Mouse (Mus musculus): ENCODE data around the gene 2810459M11Rik. TPM values are rescaled to one million over a fixed set of nuclear protein-coding genes. Genes with fewer than 3 reads are reported as not detected.

2810459M11Rik gene
- polyA plus RNA-seq, 1 experiment from 2014 or later = 0.74 TPM

GRCm38 (mm10) chr1:86016516-86016915 lies 29.1 kb upstream of the 2810459M11Rik start, which contains the start of gene Spata3:
Gene Spata3 (plus strand): TSS chr1:86016816.
- no peak within 1 kb of the TSS for H3K9ac ChIP-seq (ENCODE audit: low read depth, low read length)
- H3K27me3 ChIP-seq (ENCODE audit: control insufficient read depth, insufficient read depth, low read length) = peaks cover 30% of the 10 kb centered on the region
- H3K36me3 ChIP-seq (ENCODE audit: control insufficient read depth, insufficient read depth, low read length) = no peaks in the 10 kb centered on the region
- whole genome bisulfite sequencing (ENCODE audit: insufficient replicate concordance) = 82% methylated on average over 8 of the region's 8 CpGs
- no peak within 1 kb of the TSS for H3K4me3 ChIP-seq (ENCODE audit: low read depth, low read length)
- no peak within 1 kb of the TSS for H3K27ac ChIP-seq (ENCODE audit: low read depth, low read length)
- H3K9me3 ChIP-seq (replicated peaks; ENCODE audit: control insufficient read depth, low read length) = 0 out of 2 replicates have a peak, but pooled peaks cover 1% of the 10 kb centered on the region
- ATAC-seq (replicated peaks; ENCODE audit: insufficient number of reproducible peaks, low FRiP score, low TSS enrichment) = no peak
- 0 out of 2 replicates have a peak, but pooled peaks cover 4% of the 10 kb centered on the region for H3K4me1 ChIP-seq (ENCODE audit: control insufficient read depth, insufficient read depth, low read length)
- no peak within 1 kb of the TSS for H3K4me2 ChIP-seq

- 4% methylated on average over 60 of the region's 60 CpGs for WGBS (ENCODE audit: insufficient replicate concordance)
- H3K9me3 ChIP-seq (replicated peaks; ENCODE audit: control insufficient read depth, low read length) = no peaks in the 10 kb centered on the region
Observed at GRCm38 (mm10) chr1:86018235-86019055, 27.2 kb upstream of the 2810459M11Rik start.

GRCm38 (mm10) chr1:86021365-86021989 lies 24.2 kb upstream of the 2810459M11Rik start:
- peaks cover 38% of the 10 kb centered on the region for H3K27me3 ChIP-seq (ENCODE audit: control insufficient read depth, insufficient read depth, low read length)
- no peak for ATAC-seq (replicated peaks; ENCODE audit: insufficient number of reproducible peaks, low FRiP score, low TSS enrichment)

More at GRCm38 (mm10) chr1:86018235-86019055, 27.2 kb upstream of the 2810459M11Rik start:
- Histone ChIP-seq H3K36me3 (ENCODE audit: control insufficient read depth, insufficient read depth, low read length) (no peaks in the 10 kb centered on the region), H3K4me1 (ENCODE audit: control insufficient read depth, insufficient read depth, low read length) (0 out of 2 replicates have a peak, but pooled peaks cover 4% of the 10 kb centered on the region), H3K4me2 (peak overlapping the region; percentile 84), H3K4me3 (ENCODE audit: low read depth, low read length) (peak overlapping the region; percentile 48), H3K27me3 (ENCODE audit: control insufficient read depth, insufficient read depth, low read length) (peaks cover 38% of the 10 kb centered on the region), H3K27ac (ENCODE audit: low read depth, low read length) (no peak overlapping the region), H3K9ac (ENCODE audit: low read depth, low read length) (peak overlapping the region; percentile 50; the same call in 1 of the 2 replicates)
- ATAC-seq (replicated peaks; ENCODE audit: insufficient number of reproducible peaks, low FRiP score, low TSS enrichment) = peak; percentile 59

GRCm38 (mm10) chr1:86032273-86032987 lies 13.2 kb upstream of the 2810459M11Rik start:
- Histone ChIP-seq H3K9ac (ENCODE audit: low read depth, low read length) (no peak overlapping the region), H3K27me3 (ENCODE audit: control insufficient read depth, insufficient read depth, low read length) (no peaks in the 10 kb centered on the region), H3K4me3 (ENCODE audit: low read depth, low read length) (no peak overlapping the region), H3K36me3 (ENCODE audit: control insufficient read depth, insufficient read depth, low read length) (no peaks in the 10 kb centered on the region), H3K4me1 (ENCODE audit: control insufficient read depth, insufficient read depth, low read length) (no peaks in the 10 kb centered on the region), H3K4me2 (no peak overlapping the region), H3K9me3 (replicated peaks; ENCODE audit: control insufficient read depth, low read length) (no peaks in the 10 kb centered on the region), H3K27ac (ENCODE audit: low read depth, low read length) (no peak overlapping the region)
- ATAC-seq (replicated peaks; ENCODE audit: insufficient number of reproducible peaks, low FRiP score, low TSS enrichment) = no peak
- WGBS (ENCODE audit: insufficient replicate concordance) = 24% methylated on average over 11 of the region's 11 CpGs

More at GRCm38 (mm10) chr1:86021365-86021989, 24.2 kb upstream of the 2810459M11Rik start:
- no peak overlapping the region for H3K9ac ChIP-seq (ENCODE audit: low read depth, low read length)
- no peak overlapping the region for H3K27ac ChIP-seq (ENCODE audit: low read depth, low read length)
- no peaks in the 10 kb centered on the region for H3K9me3 ChIP-seq (replicated peaks; ENCODE audit: control insufficient read depth, low read length)
- no peak overlapping the region for H3K4me2 ChIP-seq
- whole genome bisulfite sequencing (ENCODE audit: insufficient replicate concordance) = 66% methylated on average over 11 of the region's 11 CpGs
- no peak overlapping the region for H3K4me3 ChIP-seq (ENCODE audit: low read depth, low read length)
- 0 out of 2 replicates have a peak, but pooled peaks cover 4% of the 10 kb centered on the region for H3K4me1 ChIP-seq (ENCODE audit: control insufficient read depth, insufficient read depth, low read length)
- H3K36me3 ChIP-seq (ENCODE audit: control insufficient read depth, insufficient read depth, low read length) = no peaks in the 10 kb centered on the region

GRCm38 (mm10) chr1:86038191-86038951 lies 7.3 kb upstream of the 2810459M11Rik start:
- 55% methylated on average over 3 of the region's 3 CpGs for WGBS (ENCODE audit: insufficient replicate concordance)

GRCm38 (mm10) chr1:86040131-86040530 lies 5.5 kb upstream of the 2810459M11Rik start:
- Histone ChIP-seq H3K36me3 (ENCODE audit: control insufficient read depth, insufficient read depth, low read length) (no peaks in the 10 kb centered on the region), H3K4me3 (ENCODE audit: low read depth, low read length) (no peak overlapping the region), H3K9me3 (replicated peaks; ENCODE audit: control insufficient read depth, low read length) (no peaks in the 10 kb centered on the region; the same call in 1 of the 2 replicates), H3K4me1 (ENCODE audit: control insufficient read depth, insufficient read depth, low read length) (no peaks in the 10 kb centered on the region), H3K27ac (ENCODE audit: low read depth, low read length) (no peak overlapping the region), H3K9ac (ENCODE audit: low read depth, low read length) (no peak overlapping the region), H3K4me2 (no peak overlapping the region), H3K27me3 (ENCODE audit: control insufficient read depth, insufficient read depth, low read length) (peaks cover 17% of the 10 kb centered on the region)
- WGBS (ENCODE audit: insufficient replicate concordance) = 62% methylated on average over 4 of the region's 4 CpGs
- no peak for ATAC-seq (replicated peaks; ENCODE audit: insufficient number of reproducible peaks, low FRiP score, low TSS enrichment)

More at GRCm38 (mm10) chr1:86038191-86038951, 7.3 kb upstream of the 2810459M11Rik start:
- H3K27ac ChIP-seq (ENCODE audit: low read depth, low read length) = no peak overlapping the region
- H3K9ac ChIP-seq (ENCODE audit: low read depth, low read length) = no peak overlapping the region
- H3K27me3 ChIP-seq (ENCODE audit: control insufficient read depth, insufficient read depth, low read length) = peaks cover 2% of the 10 kb centered on the region; the same call in 1 of the 2 replicates
- no peaks in the 10 kb centered on the region for H3K36me3 ChIP-seq (ENCODE audit: control insufficient read depth, insufficient read depth, low read length)
- no peaks in the 10 kb centered on the region for H3K4me1 ChIP-seq (ENCODE audit: control insufficient read depth, insufficient read depth, low read length)
- no peaks in the 10 kb centered on the region; the same call in 1 of the 2 replicates for H3K9me3 ChIP-seq (replicated peaks; ENCODE audit: control insufficient read depth, low read length)
- H3K4me2 ChIP-seq = no peak overlapping the region
- no peak for ATAC-seq (replicated peaks; ENCODE audit: insufficient number of reproducible peaks, low FRiP score, low TSS enrichment)
- H3K4me3 ChIP-seq (ENCODE audit: low read depth, low read length) = no peak overlapping the region

GRCm38 (mm10) chr1:86040817-86041216 lies 4.8 kb upstream of the 2810459M11Rik start:
- no peak overlapping the region for H3K4me3 ChIP-seq (ENCODE audit: low read depth, low read length)
- no peaks in the 10 kb centered on the region for H3K36me3 ChIP-seq (ENCODE audit: control insufficient read depth, insufficient read depth, low read length)
- no peak overlapping the region for H3K9ac ChIP-seq (ENCODE audit: low read depth, low read length)
- no peak overlapping the region for H3K27ac ChIP-seq (ENCODE audit: low read depth, low read length)
- no peaks in the 10 kb centered on the region; the same call in 1 of the 2 replicates for H3K9me3 ChIP-seq (replicated peaks; ENCODE audit: control insufficient read depth, low read length)
- no peaks in the 10 kb centered on the region for H3K4me1 ChIP-seq (ENCODE audit: control insufficient read depth, insufficient read depth, low read length)
- H3K4me2 ChIP-seq = no peak overlapping the region
- 77% methylated on average over 3 of the region's 3 CpGs for WGBS (ENCODE audit: insufficient replicate concordance)
- no peak for ATAC-seq (replicated peaks; ENCODE audit: insufficient number of reproducible peaks, low FRiP score, low TSS enrichment)
- H3K27me3 ChIP-seq (ENCODE audit: control insufficient read depth, insufficient read depth, low read length) = peaks cover 24% of the 10 kb centered on the region

Data from heart, embryonic 11.5 days (tissue).